16 mouse cellular contexts compared by ENCODE assay signal in the genomic region with DNA sequence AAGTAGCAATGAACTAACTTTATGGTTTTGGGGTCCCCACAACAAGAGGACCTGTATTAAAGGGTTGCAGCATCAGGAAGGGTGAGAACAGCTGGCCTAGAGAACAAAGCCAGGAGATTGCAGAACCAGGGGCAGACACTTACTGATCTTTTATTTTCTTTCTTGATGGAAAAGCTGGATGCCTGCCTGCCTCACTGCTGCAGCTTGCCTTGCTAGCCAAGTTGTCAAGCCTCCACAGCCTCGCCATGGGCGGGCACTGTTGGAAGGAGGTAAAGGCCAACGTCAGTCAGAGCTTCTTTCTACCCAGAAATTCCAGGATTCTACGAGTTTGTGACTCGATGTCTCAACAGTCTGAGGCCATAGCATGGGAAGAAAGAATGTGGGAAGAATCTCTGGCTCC. TPM values are rescaled to one million over a fixed set of nuclear protein-coding genes. Genes with fewer than 3 reads are reported as not detected.
"Had no signal": no experiment of that assay in that cellular context is flagged by ENCODE, and none has a peak within 500 bp of the region (broad histone marks: within the 10 kb centered on the region; RNA-seq: fewer than 3 reads in every experiment).

No protein-coding gene starts in this region.

- H3K27me3 ChIP-seq: stomach, embryonic 15.5 days had no signal

- H3K4me3 ChIP-seq: limb, embryonic 13.5 days; midbrain, embryonic 10.5 days; stomach, embryonic 15.5 days had no signal

- H3K27ac ChIP-seq: kidney, postnatal 0 days; limb, embryonic 13.5 days; liver, embryonic 14.5 days; midbrain, embryonic 10.5 days; stomach, embryonic 15.5 days had no signal

- ATAC-seq: midbrain, embryonic 16.5 days had no signal

- H3K9me3 ChIP-seq: limb, embryonic 13.5 days; midbrain, embryonic 10.5 days; stomach, embryonic 15.5 days had no signal

- H3K9ac ChIP-seq: limb, embryonic 13.5 days; liver, embryonic 14.5 days; stomach, embryonic 15.5 days had no signal

- H3K4me2 ChIP-seq: limb, embryonic 13.5 days; stomach, embryonic 15.5 days had no signal

- DNase-seq: kidney, adult 11 months; kidney, adult 9 months; kidney, postnatal 36 days; layer of hippocampus, adult 9-11 months; layer of hippocampus, postnatal 36 days; lung, adult 18-20 months; right cerebral cortex, postnatal 14 days; thymus, postnatal 36 days had no signal

- H3K36me3 ChIP-seq: limb, embryonic 13.5 days; midbrain, embryonic 10.5 days; stomach, embryonic 15.5 days had no signal

RNA-seq across cellular contexts. Expression of a gene that starts 8.3 kb away (rescaled TPM):
- total RNA-seq: megakaryocyte, adult 5-6 weeks had no signal

RNA-seq across cellular contexts. Expression of a gene that starts 54.7 kb away (rescaled TPM):
- total RNA-seq: liver, adult 2 months had no signal
